Mouse (Mus musculus): ENCODE measurements at regions not wholly inside any gene's neighbourhood (a gene's known extent, or its start where the extent isn't known, plus 50 kb on each side); places are given as distances from the start of the nearest gene placed in this dataset.
"Not testable (repeated sequence)": the region's sequence is repeated elsewhere in the genome, so short reads cannot be mapped to it uniquely, and the experiment has no call there.

GRCm38 (mm10) chr10:69044171-69044651 lies 107.0 kb upstream of the Rhobtb1 start:
- Histone ChIP-seq H3K27ac (ENCODE audit: control insufficient read depth, insufficient read depth, low read depth, low read length) (no peak overlapping the region), H3K4me3 (ENCODE audit: control insufficient read depth, low read depth, low read length) (no peak overlapping the region), H3K27me3 (ENCODE audit: control insufficient read depth, insufficient read depth, low read length) (no peaks in the 10 kb centered on the region; the same call in none of the 2 replicates), H3K4me1 (ENCODE audit: control insufficient read depth, insufficient read depth, low read length) (peaks cover 6% of the 10 kb centered on the region), H3K36me3 (ENCODE audit: control insufficient read depth, insufficient read depth, low read length) (no peaks in the 10 kb centered on the region)
- TF ChIP-seq CTCF (IDR thresholded peaks at IDR 0.05; ENCODE audit: control insufficient read depth, insufficient read depth, insufficient replicate concordance, low read depth, low read length) (no peak), POLR2A (IDR thresholded peaks at IDR 0.05; ENCODE audit: control insufficient read depth, low read depth, low read length) (no peak)

- no peak overlapping the region for H3K27ac ChIP-seq (ENCODE audit: control insufficient read depth, insufficient read depth, low read depth, low read length)
- no peak overlapping the region for H3K4me3 ChIP-seq (ENCODE audit: control insufficient read depth, low read depth, low read length)
- TF ChIP-seq CTCF (IDR thresholded peaks at IDR 0.05; ENCODE audit: control insufficient read depth, insufficient read depth, insufficient replicate concordance, low read depth, low read length) = no peak
- no peak for TF ChIP-seq POLR2A (IDR thresholded peaks at IDR 0.05; ENCODE audit: control insufficient read depth, low read depth, low read length)
- H3K27me3 ChIP-seq (ENCODE audit: control insufficient read depth, insufficient read depth, low read length) = no peaks in the 10 kb centered on the region; the same call in none of the 2 replicates
- peaks cover 6% of the 10 kb centered on the region for H3K4me1 ChIP-seq (ENCODE audit: control insufficient read depth, insufficient read depth, low read length)
- no peaks in the 10 kb centered on the region for H3K36me3 ChIP-seq (ENCODE audit: control insufficient read depth, insufficient read depth, low read length)
Observed at GRCm38 (mm10) chr10:69045275-69045674, 106.0 kb upstream of the Rhobtb1 start.

- no peaks in the 10 kb centered on the region for H3K36me3 ChIP-seq (ENCODE audit: control insufficient read depth, insufficient read depth, low read length)
- H3K27me3 ChIP-seq (ENCODE audit: control insufficient read depth, insufficient read depth, low read length) = no peaks in the 10 kb centered on the region; the same call in none of the 2 replicates
- no peak for TF ChIP-seq CTCF (IDR thresholded peaks at IDR 0.05; ENCODE audit: control insufficient read depth, insufficient read depth, insufficient replicate concordance, low read depth, low read length)
- no peak for TF ChIP-seq POLR2A (IDR thresholded peaks at IDR 0.05; ENCODE audit: control insufficient read depth, low read depth, low read length)
- no peak overlapping the region for H3K27ac ChIP-seq (ENCODE audit: control insufficient read depth, insufficient read depth, low read depth, low read length)
- no peak overlapping the region for H3K4me3 ChIP-seq (ENCODE audit: control insufficient read depth, low read depth, low read length)
- H3K4me1 ChIP-seq (ENCODE audit: control insufficient read depth, insufficient read depth, low read length) = peaks cover 6% of the 10 kb centered on the region
Observed at GRCm38 (mm10) chr10:69046008-69046555, 105.2 kb upstream of the Rhobtb1 start.

- no peaks in the 10 kb centered on the region for H3K27me3 ChIP-seq (ENCODE audit: control insufficient read depth, insufficient read depth, low read length)
- no peak overlapping the region for H3K27ac ChIP-seq (ENCODE audit: control insufficient read depth, insufficient read depth, low read depth, low read length)
- TF ChIP-seq CTCF (IDR thresholded peaks at IDR 0.05; ENCODE audit: control insufficient read depth, insufficient read depth, insufficient replicate concordance, low read depth, low read length) (no peak), POLR2A (IDR thresholded peaks at IDR 0.05; ENCODE audit: control insufficient read depth, low read depth, low read length) (no peak)
Observed at GRCm38 (mm10) chr10:69078008-69078407, 73.2 kb upstream of the Rhobtb1 start.

GRCm38 (mm10) chr10:69086184-69086583 lies 65.0 kb upstream of the Rhobtb1 start:
- H3K4me1 ChIP-seq (ENCODE audit: control insufficient read depth, insufficient read depth, low read length) = no peaks in the 10 kb centered on the region
- no peaks in the 10 kb centered on the region for H3K36me3 ChIP-seq (ENCODE audit: control insufficient read depth, insufficient read depth, low read length)
- TF ChIP-seq POLR2A (IDR thresholded peaks at IDR 0.05; ENCODE audit: control insufficient read depth, low read depth, low read length) (no peak), CTCF (IDR thresholded peaks at IDR 0.05; ENCODE audit: control insufficient read depth, insufficient read depth, insufficient replicate concordance, low read depth, low read length) (no peak)
- no peak overlapping the region for H3K27ac ChIP-seq (ENCODE audit: control insufficient read depth, insufficient read depth, low read depth, low read length)
- no peak overlapping the region for H3K4me3 ChIP-seq (ENCODE audit: control insufficient read depth, low read depth, low read length)
- no peaks in the 10 kb centered on the region for H3K27me3 ChIP-seq (ENCODE audit: control insufficient read depth, insufficient read depth, low read length)

More at GRCm38 (mm10) chr10:69078008-69078407, 73.2 kb upstream of the Rhobtb1 start:
- H3K4me1 ChIP-seq (ENCODE audit: control insufficient read depth, insufficient read depth, low read length) = peaks cover 4% of the 10 kb centered on the region
- H3K4me3 ChIP-seq (ENCODE audit: control insufficient read depth, low read depth, low read length) = no peak overlapping the region
- no peaks in the 10 kb centered on the region for H3K36me3 ChIP-seq (ENCODE audit: control insufficient read depth, insufficient read depth, low read length)

- TF ChIP-seq POLR2A (IDR thresholded peaks at IDR 0.05; ENCODE audit: control insufficient read depth, low read depth, low read length) (no peak), CTCF (IDR thresholded peaks at IDR 0.05; ENCODE audit: control insufficient read depth, insufficient read depth, insufficient replicate concordance, low read depth, low read length) (no peak)
- Histone ChIP-seq H3K27ac (ENCODE audit: control insufficient read depth, insufficient read depth, low read depth, low read length) (no peak overlapping the region), H3K36me3 (ENCODE audit: control insufficient read depth, insufficient read depth, low read length) (no peaks in the 10 kb centered on the region), H3K27me3 (ENCODE audit: control insufficient read depth, insufficient read depth, low read length) (no peaks in the 10 kb centered on the region), H3K4me3 (ENCODE audit: control insufficient read depth, low read depth, low read length) (no peak overlapping the region), H3K4me1 (ENCODE audit: control insufficient read depth, insufficient read depth, low read length) (no peaks in the 10 kb centered on the region; the same call in 1 of the 2 replicates)
Observed at GRCm38 (mm10) chr10:69091872-69092271, 59.4 kb upstream of the Rhobtb1 start.

DNA sequence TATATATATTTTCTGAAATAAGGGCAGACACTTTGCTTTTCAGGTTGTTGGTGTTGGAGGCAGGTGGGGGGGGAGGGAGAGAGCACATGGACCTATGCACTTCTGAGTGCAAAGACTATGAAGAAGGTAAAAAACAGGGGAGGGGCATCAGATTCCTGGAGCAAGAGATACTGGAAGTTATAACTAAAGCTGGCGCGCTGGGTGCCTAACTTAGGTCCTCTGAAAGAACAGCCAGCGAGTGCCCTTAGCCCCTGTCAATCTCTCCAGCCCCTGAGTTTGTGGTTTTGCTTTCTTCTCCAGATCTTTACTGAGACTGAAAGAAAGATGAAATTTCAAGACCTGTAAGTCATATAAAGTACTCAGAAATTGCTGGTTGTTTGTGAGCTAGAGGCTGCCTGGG lies 51.2 kb upstream of the Rhobtb1 start:
- Histone ChIP-seq H3K4me1 (ENCODE audit: control insufficient read depth, insufficient read depth, low read length) (peaks cover 2% of the 10 kb centered on the region; the same call in 1 of the 2 replicates), H3K4me3 (ENCODE audit: control insufficient read depth, low read depth, low read length) (no peak overlapping the region), H3K27me3 (ENCODE audit: control insufficient read depth, insufficient read depth, low read length) (no peaks in the 10 kb centered on the region), H3K27ac (ENCODE audit: control insufficient read depth, insufficient read depth, low read depth, low read length) (no peak overlapping the region), H3K36me3 (ENCODE audit: control insufficient read depth, insufficient read depth, low read length) (no peaks in the 10 kb centered on the region; the same call in 1 of the 2 replicates)
- no peak for TF ChIP-seq POLR2A (IDR thresholded peaks at IDR 0.05; ENCODE audit: control insufficient read depth, low read depth, low read length)
- no peak for TF ChIP-seq CTCF (IDR thresholded peaks at IDR 0.05; ENCODE audit: control insufficient read depth, insufficient read depth, insufficient replicate concordance, low read depth, low read length)

DNA sequence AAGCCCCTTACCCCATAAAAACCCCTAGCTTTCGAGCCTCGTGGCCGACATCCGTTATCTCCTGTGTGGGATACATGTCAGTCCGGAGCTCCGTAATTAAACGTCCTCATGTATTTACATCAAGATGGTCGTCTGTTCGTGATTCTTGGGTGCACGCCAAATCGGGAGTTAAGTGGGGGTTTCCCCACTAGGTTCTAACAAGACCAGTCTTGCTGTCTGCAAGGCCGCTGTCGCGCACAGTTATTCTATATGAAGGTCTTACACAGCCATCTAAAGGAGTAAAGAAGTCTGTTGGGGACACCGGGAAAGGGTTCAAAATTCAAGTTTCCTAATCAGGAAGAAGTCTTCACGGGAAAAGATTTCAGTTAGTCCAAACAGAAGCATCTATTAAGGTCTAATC lies 50.5 kb upstream of the Rhobtb1 start:
- H3K4me3 ChIP-seq (ENCODE audit: control insufficient read depth, low read depth, low read length); H3K36me3 ChIP-seq (ENCODE audit: control insufficient read depth, insufficient read depth, low read length); H3K4me1 ChIP-seq (ENCODE audit: control insufficient read depth, insufficient read depth, low read length); H3K27me3 ChIP-seq (ENCODE audit: control insufficient read depth, insufficient read depth, low read length); H3K27ac ChIP-seq (ENCODE audit: control insufficient read depth, insufficient read depth, low read depth, low read length): not testable (repeated sequence)
